Mouse (Mus musculus) embryonic fibroblast, embryonic 13.5 days (primary cell): Measurements from ENCODE around the gene Map3k21. TPM values are rescaled to one million over a fixed set of nuclear protein-coding genes. Genes with fewer than 3 reads are reported as not detected.

Experiments used
- H3K27ac ChIP-seq: 2 replicates; pipeline ENCODE4 v1.5.1; 2012; ENCODE audit warnings: low read length, control low read depth, inconsistent platforms; ENCODE audit not compliant: insufficient read depth
- H3K4me1 ChIP-seq: 2 replicates; pipeline ENCODE4 v1.6.1; 2011; ENCODE audit warnings: low read length; ENCODE audit not compliant: control insufficient read depth, insufficient read depth
- H3K4me3 ChIP-seq: 2 replicates; pipeline ENCODE4 v1.5.1; 2011; ENCODE audit warnings: mild to moderate bottlenecking, control low read depth, low read length; ENCODE audit not compliant: insufficient read depth
- CTCF ChIP-seq: IDR thresholded peaks from 2 replicates; pipeline ENCODE4 v1.5.1; 2011; ENCODE audit warnings: mild to moderate bottlenecking, control low read depth, low read length, moderate library complexity, borderline replicate concordance; ENCODE audit not compliant: insufficient read depth
- POLR2A ChIP-seq: IDR thresholded peaks from 2 replicates; pipeline ENCODE4 v1.6.1; 2011; ENCODE audit warnings: low read depth, mild to moderate bottlenecking, control low read depth, low read length, moderate library complexity
- polyA plus RNA-seq: library from polyadenylated mRNA; stranded (reverse); fragments of >200 nt; gene quantifications from 2 replicates; pipeline ENCODE4 v1.2.4, GENCODE M21; 2011; ENCODE audit warnings: low read depth; ENCODE audit not compliant: missing spikeins, insufficient read length

Gene Map3k21
- polyA plus RNA-seq, 1 experiment: not detected

GRCm38 (mm10) chr8:125993636-125994035, 83.4 kb downstream of the Map3k21 start:
- Histone ChIP-seq H3K27ac (no peak overlapping the region), H3K4me1 (peaks cover 5% of the 10 kb centered on the region; the same call in 1 of the 2 replicates), H3K4me3 (no peak overlapping the region)
- TF ChIP-seq POLR2A: no peak
- no peak for TF ChIP-seq CTCF

- TF ChIP-seq CTCF (no peak), POLR2A (no peak)
- peak within 1 kb of the TSS; percentile 57 for H3K4me3 ChIP-seq
- H3K4me1 ChIP-seq: peaks cover 5% of the 10 kb centered on the region; the same call in 1 of the 2 replicates
- H3K27ac ChIP-seq: no peak within 1 kb of the TSS
Observed at GRCm38 (mm10) chr8:125995101-125995986, 85.1 kb downstream of the Map3k21 start, which contains the start of gene Kcnk1. TSS of gene Kcnk1 (plus strand) at chr8:125995170.

GRCm38 (mm10) chr8:125996031-125996839, 86.0 kb downstream of the Map3k21 start:
- H3K4me3 ChIP-seq: peak overlapping the region; percentile 57

GRCm38 (mm10) chr8:125996980-125997379, 86.7 kb downstream of the Map3k21 start:
- Histone ChIP-seq H3K27ac (no peak overlapping the region), H3K4me3 (no peak overlapping the region), H3K4me1 (peaks cover 5% of the 10 kb centered on the region; the same call in 1 of the 2 replicates)
- no peak for TF ChIP-seq CTCF
- TF ChIP-seq POLR2A: no peak

More at GRCm38 (mm10) chr8:125996031-125996839, 86.0 kb downstream of the Map3k21 start:
- H3K27ac ChIP-seq: no peak overlapping the region
- H3K4me1 ChIP-seq: peaks cover 5% of the 10 kb centered on the region; the same call in 1 of the 2 replicates
- TF ChIP-seq CTCF (no peak), POLR2A (no peak)

Other genes with a start within 250 kb of the Map3k21 start
- 2.8 TPM in 2 replicates for gene Map10, start 240.6 kb upstream of the Map3k21 start, polyA plus RNA-seq
- 16.5 and 21.2 TPM in 2 replicates for gene Ntpcr, start 180.5 kb upstream of the Map3k21 start, polyA plus RNA-seq
- gene Pcnx2, start 12.1 kb upstream of the Map3k21 start, polyA plus RNA-seq: not detected in 2 replicates
- 1.1 and 2.0 TPM in 2 replicates for gene Kcnk1, start 84.7 kb downstream of the Map3k21 start, polyA plus RNA-seq